Mouse (Mus musculus): Measurements from ENCODE around the gene Tex2.
"Not testable (repeated sequence)": the region's sequence is repeated elsewhere in the genome, so short reads cannot be mapped to it uniquely, and the experiment has no call there.

DNA sequence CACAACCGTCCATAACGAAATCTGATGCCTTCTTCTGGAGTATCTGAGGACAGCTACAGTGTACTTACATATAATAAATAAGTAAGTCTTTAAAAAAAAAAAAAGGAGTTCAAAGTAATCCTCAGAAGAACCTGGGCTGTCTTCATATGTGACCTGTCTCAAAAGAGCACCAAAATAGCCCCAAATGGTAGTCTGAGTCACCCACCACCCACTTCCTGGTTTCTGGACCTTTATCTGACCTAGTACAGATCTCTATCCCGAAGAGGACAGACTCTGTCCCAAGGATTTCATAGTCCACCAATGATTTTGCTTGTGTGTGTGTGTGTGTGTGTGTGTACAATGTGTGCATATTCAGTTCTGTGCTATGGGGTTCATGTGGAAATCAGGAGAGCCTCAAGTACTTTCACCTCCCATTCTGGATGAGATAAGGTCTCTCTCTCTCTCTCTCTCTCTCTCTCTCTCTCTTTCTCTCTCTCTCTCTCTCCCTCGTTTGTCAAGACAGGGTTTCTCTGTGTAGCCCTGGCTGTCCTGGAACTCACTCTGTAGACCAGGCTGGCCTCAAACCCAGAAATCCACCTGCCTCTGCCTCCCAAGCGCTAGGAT, 43.8 kb upstream of the Tex2 start:
- TF ChIP-seq CTCF (IDR thresholded peaks at IDR 0.05; ENCODE audit: borderline replicate concordance, extremely low read depth, insufficient read depth, insufficient read length); POLR2A (IDR thresholded peaks at IDR 0.05; ENCODE audit: borderline replicate concordance, extremely low read depth, insufficient read depth, insufficient read length, poor library complexity, severe bottlenecking): not testable (repeated sequence)

All from brain, embryonic 14.5 days (tissue).